Mouse (Mus musculus) forebrain, embryonic 13.5 days (tissue): Measurements from ENCODE around the gene Slc43a1. TPM values are rescaled to one million over a fixed set of nuclear protein-coding genes. Genes with fewer than 3 reads are reported as not detected.

ENCODE experiments used
- ATAC-seq: fragments of 200-750 bp; cut with Nextera tagmentation; 2 replicates; pipeline ENCODE4 v1.8.0; 2017
- H3K27ac ChIP-seq: fragments of 300-500 bp; sonication (generic); 2 replicates; pipeline ENCODE4 v1.5.1; 2015; ENCODE audit warnings: inconsistent platforms, mild to moderate bottlenecking, moderate library complexity
- H3K27me3 ChIP-seq: fragments of 300-500 bp; sonication (generic); 2 replicates; pipeline ENCODE4 v1.6.1; 2015; ENCODE audit warnings: mild to moderate bottlenecking, inconsistent platforms
- H3K36me3 ChIP-seq: fragments of 300-500 bp; sonication (generic); 2 replicates; pipeline ENCODE4 v1.6.1; 2015; ENCODE audit warnings: mild to moderate bottlenecking, inconsistent platforms; ENCODE audit not compliant: poor library complexity, severe bottlenecking
- H3K4me1 ChIP-seq: fragments of 300-500 bp; sonication (generic); 2 replicates; pipeline ENCODE4 v1.6.1; 2015; ENCODE audit warnings: inconsistent platforms
- H3K4me2 ChIP-seq: fragments of 300-500 bp; sonication (generic); 2 replicates; pipeline ENCODE4 v1.6.1; 2015; ENCODE audit warnings: inconsistent platforms, mild to moderate bottlenecking, moderate library complexity
- H3K4me3 ChIP-seq: fragments of 300-500 bp; sonication (generic); 2 replicates; pipeline ENCODE4 v1.5.1; 2015; ENCODE audit warnings: mild to moderate bottlenecking, inconsistent platforms
- H3K9ac ChIP-seq: fragments of 300-500 bp; sonication (generic); 2 replicates; pipeline ENCODE4 v1.6.1; 2015; ENCODE audit warnings: mild to moderate bottlenecking, inconsistent platforms
- H3K9me3 ChIP-seq: fragments of 300-500 bp; sonication (generic); replicated peaks from 2 replicates; pipeline ENCODE4 v1.6.1; 2016; ENCODE audit warnings: inconsistent platforms
- WGBS: fragments of 180-500 bp; shearing (Covaris S2); methylation state at CpG from one replicate; pipeline ENCODE4 v1.1.7; 2015; 5-methylcytosine and 5-hydroxymethylcytosine counted together
- polyA plus RNA-seq: library from polyadenylated mRNA; unstranded; fragments of >200 nt; fragmentation: Nextera tagmentation; extraction: Ambion mirVana; gene quantifications from 2 replicates; pipeline ENCODE4 v1.2.1, GENCODE M21; 2015

The Slc43a1 gene
- polyA plus RNA-seq, 1 experiment from 2014 or later: 5.4 TPM

- 36% methylated on average over 23 of the region's 23 CpGs for WGBS
- no peak for ATAC-seq
- Histone ChIP-seq H3K4me2 (no peak overlapping the region; the same call in 1 of the 2 replicates), H3K4me1 (peaks cover 6% of the 10 kb centered on the region; the same call in 1 of the 2 replicates), H3K9me3 (no peaks in the 10 kb centered on the region), H3K36me3 (peaks cover 4% of the 10 kb centered on the region; the same call in 1 of the 2 replicates), H3K27ac (no peak overlapping the region), H3K4me3 (no peak overlapping the region), H3K27me3 (no peaks in the 10 kb centered on the region), H3K9ac (0 out of 2 replicates have a peak overlapping the region, but pooled peaks have one; percentile 5)
Measured at GRCm38 (mm10) chr2:84851130-84852040, 12.7 kb downstream of the Slc43a1 start.

GRCm38 (mm10) chr2:84855732-84856131 lies 17.1 kb downstream of the Slc43a1 start:
- H3K27ac ChIP-seq: no peak overlapping the region
- H3K9me3 ChIP-seq: no peaks in the 10 kb centered on the region
- H3K4me2 ChIP-seq: no peak overlapping the region
- ATAC-seq: peak; percentile 82
- WGBS: 74% methylated on average over 2 of the region's 2 CpGs
- peaks cover 6% of the 10 kb centered on the region; the same call in 1 of the 2 replicates for H3K4me1 ChIP-seq
- no peaks in the 10 kb centered on the region for H3K27me3 ChIP-seq
- H3K9ac ChIP-seq: no peak overlapping the region
- peaks cover 13% of the 10 kb centered on the region; the same call in 1 of the 2 replicates for H3K36me3 ChIP-seq
- no peak overlapping the region for H3K4me3 ChIP-seq

- Histone ChIP-seq H3K27ac (no peak overlapping the region), H3K9ac (no peak overlapping the region), H3K4me1 (no peaks in the 10 kb centered on the region), H3K4me3 (no peak overlapping the region), H3K9me3 (no peaks in the 10 kb centered on the region), H3K27me3 (no peaks in the 10 kb centered on the region), H3K36me3 (peaks cover 25% of the 10 kb centered on the region; the same call in 1 of the 2 replicates), H3K4me2 (no peak overlapping the region)
- no peak for ATAC-seq
- WGBS: 81% methylated on average over 1 of the region's 1 CpGs
Measured at GRCm38 (mm10) chr2:84858551-84858950, 19.9 kb downstream of the Slc43a1 start.

GRCm38 (mm10) chr2:84859991-84860780 lies 21.5 kb downstream of the Slc43a1 start:
- Histone ChIP-seq H3K27me3 (no peaks in the 10 kb centered on the region), H3K9ac (no peak overlapping the region), H3K4me1 (no peaks in the 10 kb centered on the region), H3K9me3 (no peaks in the 10 kb centered on the region), H3K4me3 (no peak overlapping the region), H3K36me3 (peaks cover 25% of the 10 kb centered on the region; the same call in 1 of the 2 replicates), H3K27ac (no peak overlapping the region), H3K4me2 (no peak overlapping the region)
- ATAC-seq: no peak
- WGBS: 87% methylated on average over 7 of the region's 7 CpGs

GRCm38 (mm10) chr2:84861430-84861829 lies 22.8 kb downstream of the Slc43a1 start:
- ATAC-seq: no peak
- Histone ChIP-seq H3K27ac (no peak overlapping the region), H3K9me3 (no peaks in the 10 kb centered on the region), H3K4me1 (peaks cover 9% of the 10 kb centered on the region; the same call in 1 of the 2 replicates), H3K4me2 (no peak overlapping the region), H3K4me3 (no peak overlapping the region), H3K9ac (no peak overlapping the region), H3K27me3 (peaks cover 7% of the 10 kb centered on the region), H3K36me3 (peaks cover 25% of the 10 kb centered on the region; the same call in 1 of the 2 replicates)
- 76% methylated on average over 3 of the region's 3 CpGs for WGBS

- WGBS: 88% methylated on average over 3 of the region's 3 CpGs
- H3K9ac ChIP-seq: no peak overlapping the region
- H3K9me3 ChIP-seq: no peaks in the 10 kb centered on the region
- peaks cover 17% of the 10 kb centered on the region; the same call in 1 of the 2 replicates for H3K4me1 ChIP-seq
- ATAC-seq: no peak
- H3K27me3 ChIP-seq: peaks cover 15% of the 10 kb centered on the region
- no peak overlapping the region for H3K4me2 ChIP-seq
- H3K27ac ChIP-seq: no peak overlapping the region
- peaks cover 19% of the 10 kb centered on the region; the same call in 1 of the 2 replicates for H3K36me3 ChIP-seq
- no peak overlapping the region for H3K4me3 ChIP-seq
Measured at GRCm38 (mm10) chr2:84862231-84862630, 23.6 kb downstream of the Slc43a1 start.

- WGBS: under 1% methylated on average over 41 of the region's 47 CpGs
- Histone ChIP-seq H3K27me3 (peaks cover 44% of the 10 kb centered on the region), H3K4me1 (peaks cover 25% of the 10 kb centered on the region; the same call in 1 of the 2 replicates), H3K4me3 (peak overlapping the region; percentile 40), H3K9me3 (no peaks in the 10 kb centered on the region), H3K4me2 (peak overlapping the region; percentile 70), H3K9ac (peak overlapping the region; percentile 57), H3K36me3 (peaks cover 10% of the 10 kb centered on the region; the same call in 1 of the 2 replicates), H3K27ac (peak overlapping the region; percentile 80)
- ATAC-seq: peak; percentile 84
Measured at GRCm38 (mm10) chr2:84865616-84866571, 27.2 kb downstream of the Slc43a1 start.

GRCm38 (mm10) chr2:84868521-84868943 lies 29.9 kb downstream of the Slc43a1 start:
- Histone ChIP-seq H3K9ac (no peak overlapping the region), H3K36me3 (peaks cover 5% of the 10 kb centered on the region; the same call in 1 of the 2 replicates), H3K4me1 (peaks cover 40% of the 10 kb centered on the region), H3K27me3 (peaks cover 71% of the 10 kb centered on the region), H3K4me3 (no peak overlapping the region), H3K9me3 (no peaks in the 10 kb centered on the region), H3K27ac (peak overlapping the region; percentile 40; the same call in 1 of the 2 replicates), H3K4me2 (no peak overlapping the region)
- ATAC-seq: no peak
- 2% methylated on average over 5 of the region's 5 CpGs for WGBS

- no peaks in the 10 kb centered on the region for H3K9me3 ChIP-seq
- peak overlapping the region; percentile 40; the same call in 1 of the 2 replicates for H3K27ac ChIP-seq
- peak; percentile 17; the same call in 1 of the 2 replicates for ATAC-seq
- H3K4me2 ChIP-seq: no peak overlapping the region
- H3K4me3 ChIP-seq: no peak overlapping the region
- H3K36me3 ChIP-seq: peaks cover 5% of the 10 kb centered on the region; the same call in 1 of the 2 replicates
- 66% methylated on average over 2 of the region's 2 CpGs for WGBS
- H3K4me1 ChIP-seq: peaks cover 40% of the 10 kb centered on the region
- H3K9ac ChIP-seq: no peak overlapping the region
- peaks cover 75% of the 10 kb centered on the region for H3K27me3 ChIP-seq
Measured at GRCm38 (mm10) chr2:84868977-84869376, 30.3 kb downstream of the Slc43a1 start.

- H3K27me3 ChIP-seq: peaks cover 84% of the 10 kb centered on the region
- H3K36me3 ChIP-seq: peaks cover 5% of the 10 kb centered on the region; the same call in 1 of the 2 replicates
- no peak overlapping the region for H3K4me2 ChIP-seq
- ATAC-seq: no peak
- no peak overlapping the region for H3K9ac ChIP-seq
- no peak overlapping the region for H3K27ac ChIP-seq
- H3K4me1 ChIP-seq: peaks cover 39% of the 10 kb centered on the region
- no peak overlapping the region for H3K4me3 ChIP-seq
- 60% methylated on average over 4 of the region's 4 CpGs for WGBS
- H3K9me3 ChIP-seq: no peaks in the 10 kb centered on the region
Measured at GRCm38 (mm10) chr2:84870623-84871160, 32.0 kb downstream of the Slc43a1 start.
